Mouse (Mus musculus) bone marrow, adult 2 months (tissue): ENCODE results near the gene Cttn. TPM values are rescaled to one million over a fixed set of nuclear protein-coding genes. Genes with fewer than 3 reads are reported as not detected.

Experiments used
- H3K27ac ChIP-seq: fragments of 200-500 bp; 2 replicates; pipeline ENCODE4 v1.5.1; 2012; ENCODE audit warnings: low read depth, mild to moderate bottlenecking, control low read depth, inconsistent platforms, low read length; ENCODE audit not compliant: control insufficient read depth, poor library complexity, insufficient read depth
- H3K4me1 ChIP-seq: fragments of 200-500 bp; 2 replicates; pipeline ENCODE4 v1.6.1; 2011; ENCODE audit warnings: low read length; ENCODE audit not compliant: control insufficient read depth, insufficient read depth
- H3K4me3 ChIP-seq: fragments of 200-500 bp; replicated peaks from 2 replicates; pipeline ENCODE3; 2011; ENCODE audit warnings: mild to moderate bottlenecking, low read depth, low read length, control low read depth; ENCODE audit not compliant: control insufficient read depth
- CTCF ChIP-seq: fragments of 200-500 bp; IDR thresholded peaks from 2 replicates; pipeline ENCODE4 v1.5.1; 2011; ENCODE audit warnings: low read length, control low read depth; ENCODE audit not compliant: control insufficient read depth, insufficient read depth
- POLR2A ChIP-seq: fragments of 200-500 bp; IDR thresholded peaks from 2 replicates; pipeline ENCODE4 v1.6.1; 2011; ENCODE audit warnings: low read depth, mild to moderate bottlenecking, control low read depth, low read length, borderline replicate concordance; ENCODE audit not compliant: control insufficient read depth
- WGBS: fragments of 180-500 bp; shearing (Covaris S2); methylation state at CpG from one replicate; pipeline ENCODE4 v1.1.7; 2018; 5-methylcytosine and 5-hydroxymethylcytosine counted together
- polyA plus RNA-seq: library from polyadenylated mRNA; stranded (reverse); fragments of >200 nt; gene quantifications from 2 replicates; pipeline ENCODE4 v1.2.4, GENCODE M21; 2011; ENCODE audit warnings: low replicate concordance; ENCODE audit not compliant: missing spikeins, insufficient read depth, insufficient read length

Gene Cttn
- polyA plus RNA-seq, 1 experiment: 37.5 TPM

DNA sequence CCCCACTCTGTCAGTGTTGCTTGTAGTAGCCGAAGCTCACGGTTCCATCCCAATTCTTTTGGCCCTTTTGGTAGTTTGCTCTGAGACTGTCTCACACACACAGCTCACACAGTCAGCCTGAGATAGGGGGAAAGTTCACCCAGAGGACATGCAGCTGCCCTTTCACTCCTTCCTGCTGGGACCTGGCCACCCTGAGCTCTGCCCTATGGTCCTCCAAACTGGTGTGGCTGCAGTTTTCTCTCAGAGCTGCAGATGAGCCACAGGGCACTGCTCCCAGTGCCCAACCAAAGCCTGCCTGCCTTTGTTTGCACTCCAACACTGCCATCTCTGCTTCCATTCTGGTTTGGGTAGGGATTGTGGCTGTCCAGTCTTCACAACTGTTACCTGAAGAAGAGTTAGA lies 81.1 kb downstream of the Cttn start:
- TF ChIP-seq POLR2A (no peak), CTCF (no peak)
- Histone ChIP-seq H3K27ac (no peak overlapping the region), H3K4me1 (no peaks in the 10 kb centered on the region), H3K4me3 (no peak overlapping the region)
- 88% methylated on average over 2 of the region's 2 CpGs for WGBS

DNA sequence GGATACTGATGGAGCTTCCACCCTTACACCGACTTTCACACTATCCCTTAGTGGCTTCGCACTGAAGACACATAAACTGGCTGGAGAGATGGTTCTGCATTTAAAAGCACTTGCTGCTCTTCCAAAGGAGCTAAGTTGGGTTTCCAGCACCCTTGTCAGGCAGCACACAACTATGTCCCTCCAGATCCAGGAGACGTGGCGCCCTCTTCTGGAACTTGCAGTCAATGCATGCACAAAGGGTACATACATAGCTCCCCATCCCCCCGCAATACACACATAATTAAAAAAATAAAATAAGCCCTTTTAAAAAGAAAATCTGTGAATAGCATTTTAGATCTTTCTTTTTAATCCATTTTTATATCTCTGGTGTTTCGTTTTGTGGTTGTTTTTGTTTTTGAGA lies 83.3 kb downstream of the Cttn start:
- WGBS: 80% methylated on average over 6 of the region's 6 CpGs
- no peak overlapping the region for H3K4me3 ChIP-seq
- TF ChIP-seq CTCF (peak; percentile 16; the same call in 1 of the 2 replicates), POLR2A (no peak)
- H3K4me1 ChIP-seq: no peaks in the 10 kb centered on the region
- H3K27ac ChIP-seq: no peak overlapping the region

Other genes starting within 250 kb of the Cttn start
- 20.6 and 32.8 TPM in 2 replicates for gene Ppfia1, start 82.7 kb upstream of the Cttn start, polyA plus RNA-seq
- gene Fadd, start 111.5 kb upstream of the Cttn start, polyA plus RNA-seq: 2.9 and 5.4 TPM in 2 replicates